Mouse (Mus musculus) gastrocnemius, postnatal 4 days (tissue): ENCODE results near the gene Pde4d. TPM values are rescaled to one million over a fixed set of nuclear protein-coding genes. Genes with fewer than 3 reads are reported as not detected.
A peak's percentile ranks its signal among the peaks of the same experiment; 100 is the strongest.

Experiments used
- DNase-seq, 2 experiments: peaks; one replicate each; pipeline ENCODE4 v3.0.0; 2021 to 2022; ENCODE audit warnings: low spot score in 2 of 2, mixed read lengths in 2 of 2
- total RNA-seq, 2 experiments: library from RNA; stranded (reverse); gene quantifications; 2 replicates each; pipeline ENCODE4 v1.2.3; 2021

Pde4d gene
- total RNA-seq, 2 experiments from 2014 or later: 67.3 to 73.3 TPM

DNA sequence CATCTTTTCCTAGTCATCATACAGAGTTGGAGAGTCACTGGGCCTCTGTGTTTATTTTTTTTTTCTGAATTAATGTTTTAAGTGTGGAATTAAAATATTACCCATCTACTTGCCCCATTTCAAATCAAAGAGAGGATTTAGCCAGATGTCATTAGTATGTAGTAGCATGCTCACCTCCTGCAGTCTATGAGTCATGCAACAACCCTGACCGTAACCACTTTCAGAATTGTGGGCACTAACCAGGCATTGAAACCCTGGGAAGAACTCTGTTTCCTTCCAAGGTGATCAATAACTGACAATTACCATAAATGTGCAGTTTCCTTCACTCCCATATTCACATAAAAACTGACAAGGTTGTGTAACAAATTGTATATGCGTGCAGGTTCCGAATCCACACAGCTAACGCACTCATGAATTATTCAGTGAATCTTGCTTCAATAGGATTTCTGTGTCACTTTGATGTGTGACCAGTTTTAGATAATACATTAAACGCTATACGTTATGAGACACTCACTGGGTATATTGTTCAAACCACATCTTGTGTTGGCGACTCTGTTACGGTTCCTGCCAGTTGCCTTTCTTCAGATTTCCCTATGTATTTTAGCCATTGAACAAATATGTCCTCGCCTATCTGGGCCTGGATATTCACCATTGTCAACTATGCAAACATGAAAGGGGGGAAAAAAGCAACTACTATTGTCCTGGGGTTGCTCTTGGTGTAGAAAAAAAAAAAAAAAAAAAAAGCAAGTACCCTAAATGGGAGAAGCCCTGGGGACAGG lies 719.0 kb downstream of the Pde4d start:
- no peak for DNase-seq

DNA sequence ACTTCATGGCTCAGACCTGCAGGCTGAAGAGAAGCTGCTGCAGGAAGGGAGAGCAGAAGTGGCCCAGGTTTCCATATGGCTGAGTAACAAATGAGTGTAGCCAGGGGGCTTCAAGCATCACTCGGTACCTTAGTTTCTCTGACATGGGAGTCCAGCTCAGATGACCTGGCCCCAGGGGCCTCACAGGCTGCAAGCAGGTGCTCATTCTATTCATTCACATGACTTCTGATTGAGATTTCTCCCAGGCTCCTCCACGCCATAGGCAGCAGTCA lies 719.5 kb downstream of the Pde4d start:
- DNase-seq: no peak

DNA sequence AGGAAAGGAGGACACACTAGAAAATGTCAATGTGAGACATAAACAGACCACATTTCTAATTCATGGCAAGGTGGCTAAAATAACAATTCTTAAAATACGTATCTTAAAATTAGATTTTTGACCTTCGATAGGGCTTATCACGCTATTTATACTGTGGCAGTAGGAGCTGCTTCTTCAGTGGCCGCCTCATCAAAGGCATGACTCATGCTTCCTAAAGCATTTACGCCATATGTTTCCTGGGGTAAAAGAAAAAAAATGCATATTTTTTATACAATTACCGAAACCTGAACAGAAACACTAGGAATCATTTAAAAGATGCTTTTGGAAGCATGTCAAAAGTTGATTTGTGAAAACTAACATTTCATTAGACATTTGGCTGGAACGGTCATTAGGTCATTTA lies 721.9 kb downstream of the Pde4d start:
- DNase-seq: no peak

DNA sequence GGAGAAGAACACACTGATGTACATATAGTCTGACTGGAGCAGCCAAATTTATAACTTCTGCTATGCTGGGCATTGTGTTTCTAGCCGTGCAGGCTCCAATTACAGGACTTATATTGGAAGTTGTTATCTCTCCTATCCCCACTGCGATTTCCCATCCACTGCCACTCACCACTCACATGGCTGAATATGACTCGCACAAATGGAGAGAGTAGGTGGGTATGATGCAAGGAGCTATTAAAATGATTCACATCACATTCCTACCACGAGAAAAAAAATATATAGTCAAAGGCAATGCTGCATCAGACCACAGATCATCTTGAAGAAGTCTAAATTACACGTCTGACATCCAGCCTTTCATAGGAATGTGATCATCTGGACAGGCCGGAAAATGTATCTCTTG lies 725.5 kb downstream of the Pde4d start:
- no peak for DNase-seq

DNA sequence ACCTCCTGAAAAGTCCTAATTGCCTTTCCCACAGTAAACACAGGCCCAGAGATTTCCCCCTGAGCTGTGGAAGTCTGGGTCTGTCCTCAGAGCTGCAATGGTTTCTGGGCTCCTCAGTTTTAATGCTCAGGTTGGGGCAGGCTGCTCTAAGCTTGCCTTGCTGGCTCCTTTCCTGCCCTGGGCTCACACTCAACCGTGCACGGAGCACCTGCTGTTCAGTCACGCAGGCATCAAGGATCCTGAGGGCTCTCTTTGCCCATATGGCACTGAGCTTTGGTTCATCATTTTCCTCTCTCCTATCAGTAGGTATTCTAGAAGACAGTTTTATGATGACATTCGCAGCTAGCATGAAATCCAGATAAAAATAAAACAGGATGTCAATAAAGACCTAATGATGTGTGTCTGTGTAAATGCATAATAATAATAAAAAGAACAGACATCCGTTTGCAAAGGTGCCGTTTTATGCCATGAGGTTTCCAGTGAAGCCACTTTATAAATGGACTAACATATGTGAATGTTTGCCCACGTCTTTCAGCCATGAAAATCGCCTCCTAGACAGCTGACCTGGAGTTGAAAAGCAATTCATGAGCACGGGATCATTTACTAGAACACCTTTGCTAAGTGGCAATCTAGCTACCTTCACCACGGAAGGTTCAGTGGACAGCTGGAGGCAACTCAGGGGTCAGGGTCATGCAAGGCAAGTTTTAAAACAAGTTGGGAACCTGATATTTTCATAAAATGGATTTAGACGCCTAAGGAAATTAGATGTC lies 726.3 kb downstream of the Pde4d start:
- no peak for DNase-seq

DNA sequence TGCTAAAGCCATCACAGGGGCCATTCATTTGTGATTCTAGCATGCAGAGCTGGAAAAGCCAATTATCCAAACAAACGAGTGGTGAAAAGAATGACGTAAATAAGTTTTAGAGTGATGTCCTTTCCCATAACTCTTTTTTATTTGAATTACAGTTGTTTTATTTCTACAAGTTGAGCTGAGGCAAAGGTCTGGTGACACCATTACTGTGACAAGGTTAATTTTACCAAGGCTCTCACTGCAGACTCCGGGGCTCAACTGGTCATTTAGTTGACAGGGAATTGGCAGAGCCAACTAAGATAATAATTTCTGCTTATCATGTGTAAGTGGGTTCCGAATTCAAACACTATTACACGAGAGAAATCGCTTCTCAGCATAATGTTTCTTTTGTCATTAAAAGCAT lies 731.6 kb downstream of the Pde4d start:
- DNase-seq: no peak

DNA sequence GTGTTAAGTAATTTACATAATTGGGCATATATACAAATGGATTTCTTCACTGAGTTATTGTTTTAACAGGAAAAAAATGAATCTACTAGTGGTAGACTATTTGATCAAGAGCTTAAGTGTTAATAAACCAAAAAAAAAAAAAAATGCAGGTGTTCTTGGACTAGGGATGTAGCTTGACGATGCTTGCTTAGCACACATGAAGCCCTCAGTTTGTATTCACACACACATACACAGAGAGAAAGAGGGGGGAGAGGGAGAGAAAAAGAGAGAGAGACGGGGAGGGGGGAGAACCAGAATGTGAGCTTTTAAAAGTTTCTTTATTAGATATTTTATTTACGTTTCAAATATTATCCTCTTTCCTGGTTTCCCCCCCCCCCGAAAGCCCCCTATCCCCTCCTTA lies 740.9 kb downstream of the Pde4d start:
- no peak for DNase-seq

DNA sequence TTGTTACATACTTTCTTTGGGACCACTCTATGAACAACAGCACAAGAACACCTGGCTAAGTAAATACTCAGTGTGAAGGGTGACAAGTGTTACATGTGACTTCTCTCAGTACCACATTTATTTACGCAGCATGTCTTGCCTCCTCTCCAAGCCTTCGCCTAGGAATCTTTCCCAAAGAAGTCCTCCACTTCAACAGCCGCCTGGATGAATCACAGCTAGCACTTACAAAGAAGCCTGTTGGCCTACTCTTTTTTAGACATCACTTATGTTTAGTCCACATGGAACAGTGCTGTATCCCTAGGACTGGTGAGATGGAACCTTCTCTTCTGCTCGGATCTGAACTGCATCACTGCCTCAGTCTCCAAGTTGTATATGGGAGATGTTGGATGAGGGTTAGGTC lies 741.4 kb downstream of the Pde4d start:
- no peak for DNase-seq

DNA sequence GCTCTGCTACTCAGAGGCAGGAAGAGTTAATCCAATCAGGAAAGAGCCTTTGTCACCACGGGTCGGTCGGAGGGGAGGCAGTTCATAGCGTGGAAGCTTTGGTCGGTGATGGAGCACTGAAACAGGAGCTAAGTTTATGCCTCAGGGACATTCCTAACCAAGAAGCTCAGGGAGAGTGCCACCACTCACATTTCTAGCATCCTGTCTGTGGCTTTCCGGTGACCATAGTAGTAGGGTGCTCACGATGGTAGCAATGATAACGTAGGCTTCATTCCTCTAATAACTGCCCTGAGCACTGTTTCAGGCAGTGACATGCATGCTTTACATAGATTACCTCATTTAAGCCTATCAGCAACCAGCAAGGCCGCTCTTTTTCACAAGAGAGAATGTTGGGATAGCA lies 755.8 kb downstream of the Pde4d start:
- DNase-seq: no peak

DNA sequence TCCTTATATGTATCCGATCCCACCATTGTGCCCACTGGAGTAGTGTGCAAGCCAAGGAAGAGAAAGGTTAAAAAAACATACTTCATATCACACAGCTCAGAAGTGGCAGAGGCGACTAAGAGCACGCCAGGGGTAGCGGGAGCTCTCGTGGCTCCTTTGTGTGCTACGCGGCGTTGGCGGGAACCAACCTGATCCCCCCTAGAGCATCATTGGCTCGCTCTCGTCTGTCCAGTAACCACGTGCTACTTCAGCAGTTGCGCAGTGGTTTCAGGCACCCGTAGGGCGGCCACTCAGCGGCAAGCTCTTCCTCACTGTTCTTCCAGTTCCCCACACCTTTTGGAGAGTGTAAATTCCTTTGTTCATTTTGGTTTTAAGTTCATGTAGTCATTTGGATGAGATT lies 758.9 kb downstream of the Pde4d start:
- DNase-seq: no peak

DNA sequence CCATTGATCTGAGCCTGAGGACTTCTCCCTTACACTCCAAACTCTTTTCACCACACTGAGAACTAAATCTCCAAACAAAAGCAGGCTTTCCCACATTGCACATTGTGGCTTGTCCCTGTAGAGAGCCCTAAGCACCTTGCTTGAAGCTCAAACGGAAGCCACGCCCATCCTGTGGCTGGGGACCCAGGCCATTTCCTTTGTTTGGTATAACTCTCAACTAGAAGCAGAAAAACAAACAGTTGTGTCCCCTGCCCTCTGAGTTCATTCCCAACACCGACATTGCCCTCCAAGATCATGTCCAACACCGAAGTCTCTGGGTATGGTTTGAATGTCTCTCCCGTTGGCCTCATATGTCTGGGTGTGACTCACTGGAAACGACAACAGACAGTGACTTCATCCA lies 759.7 kb downstream of the Pde4d start:
- no peak for DNase-seq

DNA sequence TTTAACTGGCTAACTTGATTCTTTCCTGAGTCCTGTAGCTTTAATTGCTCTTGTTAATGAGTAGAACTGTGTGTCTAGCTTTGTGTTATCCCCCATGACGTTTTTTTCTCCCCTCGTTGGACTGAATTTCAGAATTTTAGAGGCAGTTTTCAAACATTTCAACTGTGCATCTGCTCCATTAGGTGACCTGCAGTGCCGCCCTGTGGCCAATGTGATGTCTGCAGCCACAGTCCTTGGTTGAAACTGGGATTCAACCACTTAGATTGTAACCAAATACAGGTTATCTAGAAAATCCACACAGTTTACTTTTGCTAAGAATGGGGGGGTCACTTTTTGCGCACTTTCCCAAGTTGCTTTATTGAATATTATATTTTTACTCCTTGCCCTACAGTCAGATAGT lies 760.7 kb downstream of the Pde4d start:
- DNase-seq: peak; percentile 57 to 73

DNA sequence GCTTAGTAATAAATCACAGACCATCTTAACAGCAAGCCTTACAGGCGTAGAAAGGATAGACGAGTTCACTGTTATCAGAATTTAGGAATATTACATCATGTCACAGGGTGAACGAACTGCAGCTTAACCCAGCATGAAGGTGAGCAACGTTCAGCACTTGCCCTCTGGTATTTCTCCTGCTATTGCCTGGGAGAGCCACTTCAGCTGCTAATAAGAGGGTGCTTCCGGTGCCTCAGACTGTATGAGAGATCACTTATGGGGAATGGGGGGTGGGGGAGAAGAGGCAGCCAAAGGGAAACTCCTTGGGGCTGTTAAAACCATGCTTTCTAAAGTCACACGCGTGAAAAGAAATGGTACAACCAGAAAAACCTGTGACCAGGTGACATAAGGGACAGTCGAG lies 761.7 kb downstream of the Pde4d start:
- no peak for DNase-seq

DNA sequence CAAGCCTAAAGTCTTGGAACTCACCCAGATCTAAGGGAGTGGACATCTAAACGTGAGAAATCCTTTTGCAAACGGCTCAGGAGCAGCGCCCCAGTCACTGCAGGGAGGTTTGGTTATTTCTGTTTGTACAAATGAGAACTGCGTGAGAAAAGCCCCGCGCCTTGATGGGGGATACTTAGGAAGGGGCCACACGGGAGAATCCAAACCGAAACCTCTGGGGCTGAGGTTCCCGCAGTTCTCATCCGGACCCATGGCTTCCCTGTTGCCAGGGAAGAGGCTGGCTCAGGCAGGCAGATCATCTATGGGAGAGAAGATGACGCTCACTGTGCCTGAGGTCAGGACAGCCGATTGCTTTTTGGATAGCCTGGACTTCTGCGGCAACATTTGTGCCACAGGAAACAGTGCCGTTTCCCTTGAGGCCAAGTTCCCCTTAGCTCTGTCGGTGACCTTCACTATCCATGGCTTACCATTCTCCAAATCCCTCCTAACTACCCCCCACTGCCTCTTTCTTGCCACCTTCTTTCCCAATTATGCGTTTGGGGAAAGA lies 762.3 kb downstream of the Pde4d start:
- no peak for DNase-seq

DNA sequence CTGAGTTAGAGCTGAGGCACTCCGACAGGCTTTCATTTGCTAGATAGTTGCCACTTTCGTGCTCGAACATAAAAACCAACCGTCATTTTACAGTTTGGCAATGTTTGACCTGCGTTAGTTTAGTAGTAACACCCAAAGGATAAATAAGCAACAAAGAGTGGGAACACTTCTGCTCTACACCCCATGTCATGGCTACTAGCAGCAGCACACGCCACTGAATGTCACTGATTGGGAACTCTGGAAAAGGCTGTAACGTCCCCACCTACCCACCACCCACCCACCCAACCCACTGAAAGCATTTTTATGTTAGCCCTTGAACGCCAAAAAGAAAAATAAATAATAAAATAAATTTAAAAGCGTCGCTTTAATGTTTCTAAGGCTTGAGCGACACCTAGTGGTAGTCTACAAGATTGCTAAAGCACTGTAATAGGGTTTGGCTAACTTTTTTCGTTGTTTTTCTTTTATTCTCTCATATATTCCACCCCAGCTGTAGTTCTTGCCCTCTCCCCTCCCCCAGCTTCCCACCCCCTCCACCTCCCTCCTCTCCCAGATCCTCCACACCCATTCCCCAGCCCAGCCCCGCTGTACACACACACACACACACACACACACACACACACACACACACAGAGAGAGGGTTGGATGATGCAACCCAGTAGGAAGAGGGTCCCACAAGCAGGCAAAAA lies 763.2 kb downstream of the Pde4d start:
- DNase-seq: no peak

DNA sequence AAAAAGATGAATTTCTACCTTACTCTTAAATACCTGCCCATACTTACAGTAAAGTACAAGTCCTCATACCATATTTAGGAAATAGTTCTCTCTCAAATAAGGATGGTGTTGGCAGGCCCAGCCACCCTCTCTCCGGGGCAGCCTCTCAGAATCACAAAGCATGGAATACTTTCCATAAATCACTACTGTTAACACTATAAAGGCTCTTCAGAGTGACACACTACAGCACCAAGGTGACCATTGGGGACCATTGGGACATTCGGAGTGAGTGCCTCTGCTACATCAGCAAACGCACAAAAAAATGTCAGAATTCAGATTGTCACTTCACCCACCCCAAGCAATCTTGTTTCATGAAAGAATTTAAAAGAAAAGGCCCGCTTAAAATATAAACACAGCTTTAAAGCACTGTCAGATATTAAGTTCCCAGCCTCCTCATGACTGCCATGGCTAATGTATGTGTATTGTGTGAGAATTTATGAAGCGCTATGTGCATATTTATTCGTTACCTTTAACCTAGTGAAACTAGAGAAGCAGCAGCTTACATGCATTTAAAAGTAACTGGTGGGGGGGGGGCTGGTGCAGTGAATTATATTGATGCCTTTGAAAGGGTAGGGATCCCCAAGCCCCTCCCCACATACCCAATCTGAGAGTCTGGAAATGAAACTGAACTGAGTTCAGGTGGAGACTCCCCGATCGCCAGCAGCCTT lies 769.4 kb downstream of the Pde4d start:
- DNase-seq: no peak

DNA sequence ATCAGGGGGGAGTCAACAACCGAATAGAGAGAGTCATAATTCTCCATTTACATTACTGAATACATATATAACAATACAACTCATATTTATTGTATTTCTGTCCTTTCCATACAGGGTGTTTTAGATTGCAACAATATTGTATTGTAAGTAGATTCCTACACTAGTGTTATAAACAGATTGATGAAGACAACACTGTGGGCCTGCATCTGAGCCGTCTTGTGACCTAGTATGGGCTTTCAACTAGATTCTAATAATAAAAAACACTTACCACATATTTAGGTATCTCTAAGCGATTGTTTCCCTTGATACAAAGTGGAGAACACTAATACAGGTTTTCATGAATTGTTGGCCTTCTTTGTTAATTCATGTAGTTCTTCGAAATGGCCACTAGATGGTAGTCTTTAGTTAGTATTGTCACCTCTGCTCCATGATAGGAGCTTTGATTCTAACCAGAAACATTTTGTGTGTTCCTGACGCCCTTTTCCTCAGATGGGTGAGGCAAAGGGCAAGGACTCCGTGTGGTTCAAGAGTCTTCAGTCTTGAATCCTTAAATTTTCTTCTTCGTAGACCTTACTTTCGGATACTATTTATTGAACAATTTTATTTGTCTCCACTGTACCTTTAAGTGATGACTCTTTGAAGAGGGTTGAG lies 779.3 kb downstream of the Pde4d start:
- no peak for DNase-seq

DNA sequence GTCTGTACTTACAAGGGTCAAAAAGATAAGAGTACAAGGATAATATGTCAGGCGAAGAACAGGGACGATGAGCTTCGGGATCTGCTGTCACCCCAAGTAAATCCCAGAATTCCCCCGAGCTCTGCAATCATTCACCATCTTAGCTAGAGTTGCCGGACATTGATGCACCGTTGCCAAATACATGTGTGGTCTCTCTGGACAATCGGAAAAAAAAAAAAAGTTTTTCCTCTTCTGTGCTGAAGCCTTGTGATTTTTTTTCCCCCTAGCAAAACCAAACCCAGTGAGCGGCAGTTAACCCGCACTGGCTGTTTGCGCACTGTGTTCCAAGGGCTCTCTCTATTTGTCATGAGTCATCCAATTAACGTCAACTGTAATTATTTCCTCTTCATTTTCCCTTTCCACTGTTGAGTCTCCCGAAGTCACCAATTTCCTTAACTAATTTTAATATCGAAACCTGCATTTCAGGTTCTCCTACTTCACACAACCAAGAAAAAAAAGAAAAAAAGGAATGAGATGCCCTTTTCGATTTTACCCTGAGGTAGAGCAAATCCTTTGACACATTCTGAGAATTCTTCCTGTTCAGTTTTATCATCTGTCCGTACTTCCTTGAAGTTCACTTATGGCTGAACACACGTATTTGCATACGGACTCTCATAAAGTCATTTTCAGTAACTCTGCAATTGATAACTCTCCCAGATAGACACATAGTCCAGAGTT lies 780.0 kb downstream of the Pde4d start:
- no peak for DNase-seq

DNA sequence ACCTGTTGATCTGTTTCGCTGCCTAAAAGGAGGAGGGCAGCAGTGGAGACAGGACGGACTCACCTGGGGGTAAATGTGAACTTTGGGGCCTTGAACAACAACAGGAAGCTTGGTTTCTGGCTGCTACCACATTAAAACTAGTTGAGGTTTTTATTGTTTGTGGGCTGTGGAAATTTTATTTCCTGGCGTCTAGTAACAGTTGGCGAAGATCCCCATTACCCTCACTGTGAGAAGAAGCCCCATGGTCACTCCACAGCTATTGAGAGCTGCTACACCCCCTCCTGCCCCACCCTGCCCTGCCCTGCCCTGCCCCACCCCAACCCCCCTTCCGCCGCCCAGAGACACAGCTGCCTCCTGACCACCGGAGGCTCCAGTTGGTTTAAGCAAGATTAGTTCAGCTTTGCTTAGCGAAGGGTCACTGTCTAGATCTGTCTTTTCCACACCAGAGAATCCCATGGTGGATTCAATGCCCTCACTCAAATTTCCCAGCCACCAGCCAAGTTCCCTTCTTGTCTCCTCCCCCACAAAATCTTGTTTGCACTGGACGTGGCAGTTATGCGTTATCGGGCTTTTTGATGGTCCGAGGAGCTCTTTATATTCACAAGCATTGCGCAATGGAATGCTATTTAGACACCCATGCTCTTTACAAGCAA lies 780.7 kb downstream of the Pde4d start:
- DNase-seq: no peak
